Mouse (Mus musculus) E14TG2a.4 (cell line): ENCODE results near the gene Psma3.

Experiments
- CTCF ChIP-seq: conservative IDR thresholded peaks from 2 replicates; pipeline ENCODE4 v1.5.1; 2014; ENCODE audit warnings: low read length
- POU5F1 ChIP-seq: IDR thresholded peaks from 2 replicates; pipeline ENCODE4 v1.6.1; 2014; ENCODE audit warnings: low read length, borderline replicate concordance

GRCm38 (mm10) chr12:70973831-70974230 lies 590 bp upstream of the Psma3 start:
- TF ChIP-seq CTCF (no peak), POU5F1 (no peak)
